Mouse (Mus musculus) liver, adult (tissue): ENCODE data around the gene Plekhm1.

ENCODE experiments used
- GATA4 ChIP-seq: IDR thresholded peaks from 2 replicates; pipeline ENCODE4 v1.6.1; 2014; ENCODE audit warnings: mild to moderate bottlenecking, low read length; ENCODE audit not compliant: insufficient replicate concordance

The Plekhm1 gene

DNA sequence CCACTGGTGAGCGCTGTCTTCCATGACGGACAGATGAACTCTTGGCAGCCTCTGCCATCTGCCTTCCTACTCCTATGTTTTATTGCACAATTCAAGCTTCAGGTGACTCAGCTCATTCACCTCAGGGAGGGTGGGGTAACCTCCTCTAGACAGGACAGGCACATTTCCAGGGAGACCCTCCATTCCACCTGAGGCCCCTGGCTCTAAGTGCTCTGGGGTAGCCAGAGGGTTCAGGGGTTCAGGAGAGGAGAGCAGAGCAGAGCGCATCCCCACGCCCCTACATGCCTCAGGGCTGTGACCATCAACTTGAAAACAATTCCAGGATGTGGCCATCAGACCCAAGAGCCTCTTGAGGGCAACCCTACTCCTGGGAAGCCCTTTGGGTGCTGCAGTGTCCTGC lies 47.0 kb downstream of the Plekhm1 start:
- TF ChIP-seq GATA4, result no peak

DNA sequence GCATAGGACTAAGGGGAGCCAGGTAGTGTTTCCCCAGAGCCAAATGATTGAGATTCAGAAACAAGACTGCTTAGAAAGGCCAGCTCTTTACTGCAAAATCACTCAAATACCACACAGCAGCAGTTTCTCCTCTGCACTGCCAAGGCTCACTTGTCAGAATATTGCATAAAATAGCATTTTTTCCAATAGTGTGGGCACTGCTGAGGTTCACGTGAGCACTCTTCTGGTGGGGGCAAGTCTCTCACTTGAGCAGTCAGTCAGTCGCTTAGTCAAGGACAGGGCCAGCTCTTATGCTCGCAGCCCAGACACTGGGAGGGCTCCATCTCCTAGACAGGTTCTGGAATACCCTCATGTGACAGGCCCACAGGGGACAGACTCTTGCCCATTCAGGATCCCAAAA lies 47.5 kb downstream of the Plekhm1 start:
- TF ChIP-seq GATA4, result no peak

DNA sequence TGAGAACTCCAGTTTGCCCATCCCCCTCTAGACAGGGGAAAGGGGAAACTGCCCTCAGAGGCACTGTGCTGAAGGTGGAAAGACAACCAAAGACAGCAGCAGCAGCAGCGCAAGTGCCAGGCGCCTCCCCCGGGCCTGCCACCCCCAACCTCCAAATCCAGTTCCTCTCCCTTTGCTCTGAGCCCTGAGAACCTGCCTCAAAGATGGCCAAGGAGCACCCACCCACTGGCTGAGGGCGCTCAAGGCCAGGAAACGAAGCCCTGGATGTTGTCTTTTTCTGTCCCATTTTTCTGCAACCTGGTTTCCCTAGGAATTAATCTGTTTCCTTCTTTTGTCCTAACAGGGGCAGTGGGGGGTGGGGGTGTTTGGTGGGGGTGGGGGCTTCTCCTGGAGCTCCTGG lies 48.2 kb downstream of the Plekhm1 start:
- TF ChIP-seq GATA4, result no peak

DNA sequence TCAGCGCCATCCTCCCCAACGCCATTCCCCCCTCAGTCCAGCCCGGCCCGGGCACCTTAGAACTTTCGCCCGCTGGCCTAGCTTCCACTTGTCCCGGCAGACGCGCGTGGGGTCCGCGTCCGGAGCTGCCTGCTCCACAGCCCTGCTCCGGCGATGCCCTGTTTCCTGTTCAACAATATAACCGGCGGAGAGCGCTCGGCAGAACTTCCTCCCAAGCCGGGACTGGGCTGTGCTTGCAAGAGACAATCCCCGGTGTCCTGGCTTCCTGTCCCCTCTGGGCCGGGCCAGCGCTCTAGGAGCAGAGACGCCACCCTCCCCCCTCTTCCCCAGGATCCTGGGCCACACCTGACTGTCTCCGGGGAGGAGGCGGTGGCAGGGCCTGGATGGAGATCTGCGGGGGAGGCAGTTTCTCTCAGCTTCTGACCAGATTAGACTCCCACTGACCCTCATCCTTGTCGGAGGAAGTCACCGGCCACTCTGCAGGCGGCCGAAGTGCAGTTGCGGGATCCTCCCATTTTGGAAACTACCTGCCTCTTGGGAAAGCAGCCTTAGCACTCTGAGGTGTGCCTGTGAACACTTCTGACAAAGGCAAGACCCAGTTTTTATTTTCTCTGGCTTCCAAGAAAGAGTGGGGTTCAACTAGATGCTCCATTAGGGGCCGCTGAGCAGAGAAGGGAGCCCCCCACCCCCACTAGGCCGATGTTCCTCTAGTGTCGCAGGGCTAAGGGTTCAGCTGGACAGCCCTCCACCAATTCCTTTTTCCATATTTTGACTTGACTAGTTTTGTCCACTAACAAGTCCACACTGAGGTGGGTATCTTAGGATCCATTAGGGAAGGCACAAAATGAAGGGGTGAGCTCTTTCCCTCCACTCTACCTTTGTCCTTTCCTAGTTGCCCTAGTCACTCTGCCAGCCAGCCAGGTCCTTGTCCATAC lies 49.0 kb downstream of the Plekhm1 start, which contains the start of gene Arhgap27:
Gene Arhgap27 (minus strand): TSS at position 479 of the 935 bp plus-strand sequence.
- peak; percentile 38; the same call in 1 of the 2 replicates for TF ChIP-seq GATA4

DNA sequence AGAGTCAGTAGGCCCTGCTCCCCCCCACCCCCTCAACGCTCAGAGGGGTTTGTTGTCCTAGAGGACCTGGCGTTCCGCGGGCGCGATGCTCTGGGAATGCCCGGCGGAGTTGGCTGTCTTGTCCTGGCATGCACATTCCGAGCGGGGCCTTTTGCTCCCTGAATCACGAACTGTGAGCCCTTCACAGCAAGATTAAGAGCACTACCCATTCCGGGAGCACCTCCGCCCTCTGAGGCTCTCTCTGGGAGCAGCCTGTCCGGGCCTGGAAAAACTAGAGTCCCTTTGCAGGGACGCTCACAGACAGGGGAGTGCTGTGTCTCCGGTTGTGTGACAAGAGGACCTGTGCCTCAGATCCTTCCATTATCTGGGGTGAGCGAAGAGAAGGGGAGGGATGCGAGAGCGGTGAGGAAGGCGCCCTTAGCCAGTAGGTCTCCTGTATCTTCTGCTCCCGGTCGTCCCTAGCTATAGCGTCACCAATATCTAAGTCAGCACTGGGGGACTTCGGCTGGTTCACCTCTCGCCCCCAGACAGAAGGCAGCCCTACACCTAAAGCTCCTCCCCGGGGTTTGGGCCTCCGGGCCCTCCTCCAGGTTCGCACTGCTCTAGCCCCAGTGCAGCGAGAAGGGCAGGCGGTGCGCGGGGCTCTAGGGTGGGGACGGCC lies 49.8 kb downstream of the Plekhm1 start:
- no peak for TF ChIP-seq GATA4

DNA sequence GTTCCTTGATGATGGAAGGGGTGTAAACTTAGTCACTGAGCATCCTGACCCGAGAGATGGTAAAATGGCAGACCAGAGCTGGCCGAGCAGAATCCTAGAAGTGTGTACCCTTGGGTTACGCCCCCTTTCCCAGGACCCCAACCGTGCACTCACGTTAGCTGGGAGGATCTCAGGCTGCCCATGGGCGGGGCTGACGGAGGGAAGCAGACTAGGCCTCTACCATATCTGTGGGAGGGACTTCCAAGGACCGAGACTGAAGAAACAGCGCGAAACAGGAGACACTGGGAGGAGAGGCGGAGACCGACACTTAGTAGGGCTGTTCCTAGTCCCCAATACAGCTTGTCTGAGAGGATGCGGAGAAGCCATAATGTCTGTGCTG lies 50.4 kb downstream of the Plekhm1 start:
- no peak for TF ChIP-seq GATA4

DNA sequence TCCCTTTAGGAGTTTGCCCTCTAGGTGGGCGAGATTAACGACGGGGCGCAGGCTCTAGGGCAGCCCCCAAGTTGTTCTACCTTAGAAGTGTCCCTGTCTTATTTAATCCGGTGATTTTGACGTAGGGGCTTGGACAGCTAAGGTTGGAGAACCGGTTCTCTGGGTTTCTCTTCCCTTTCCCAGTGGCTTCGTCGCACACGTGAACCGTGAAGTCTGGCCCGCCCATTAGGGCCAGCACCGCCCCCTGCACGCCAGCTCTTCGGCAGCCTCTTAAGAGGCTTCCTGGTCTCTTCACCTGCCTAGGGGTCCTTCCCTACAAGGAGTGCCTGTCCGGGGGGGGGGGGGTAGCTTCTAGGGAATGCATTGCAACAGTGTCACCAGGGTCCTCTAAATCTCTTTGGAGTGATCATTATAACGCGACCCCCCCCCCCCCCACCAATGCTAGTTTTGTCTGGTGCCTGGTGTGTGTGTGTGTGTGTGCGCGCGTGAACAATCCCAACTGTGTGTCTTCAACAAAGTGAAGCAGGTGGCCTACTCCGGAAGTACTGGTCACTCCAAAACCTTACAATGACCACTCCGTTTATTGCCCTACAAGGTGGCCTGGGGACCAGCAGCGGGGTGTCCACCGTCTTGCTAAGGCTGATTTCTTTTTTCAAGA lies 51.0 kb downstream of the Plekhm1 start:
- TF ChIP-seq GATA4, result no peak

DNA sequence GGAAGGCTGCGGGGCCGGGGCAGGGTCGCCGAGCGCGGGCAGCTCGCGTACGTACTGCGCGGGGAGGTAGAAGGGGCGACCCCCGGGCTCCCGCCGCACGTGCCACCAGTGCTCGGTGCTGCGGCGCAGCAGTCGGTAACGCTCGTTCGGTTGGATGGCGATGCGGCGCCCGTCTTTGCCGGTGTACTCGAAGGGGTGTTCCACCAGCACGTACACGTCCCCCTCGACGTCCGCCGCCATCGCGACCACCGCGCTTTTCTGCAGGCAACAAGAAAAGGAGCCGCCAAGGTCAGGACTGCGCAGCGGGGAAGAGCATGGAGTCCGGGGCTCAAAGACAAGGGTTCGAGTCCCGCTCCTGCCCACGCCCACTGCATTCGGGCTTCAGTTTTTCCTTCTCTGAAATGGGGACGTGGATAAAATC lies 51.8 kb downstream of the Plekhm1 start:
- no peak for TF ChIP-seq GATA4

DNA sequence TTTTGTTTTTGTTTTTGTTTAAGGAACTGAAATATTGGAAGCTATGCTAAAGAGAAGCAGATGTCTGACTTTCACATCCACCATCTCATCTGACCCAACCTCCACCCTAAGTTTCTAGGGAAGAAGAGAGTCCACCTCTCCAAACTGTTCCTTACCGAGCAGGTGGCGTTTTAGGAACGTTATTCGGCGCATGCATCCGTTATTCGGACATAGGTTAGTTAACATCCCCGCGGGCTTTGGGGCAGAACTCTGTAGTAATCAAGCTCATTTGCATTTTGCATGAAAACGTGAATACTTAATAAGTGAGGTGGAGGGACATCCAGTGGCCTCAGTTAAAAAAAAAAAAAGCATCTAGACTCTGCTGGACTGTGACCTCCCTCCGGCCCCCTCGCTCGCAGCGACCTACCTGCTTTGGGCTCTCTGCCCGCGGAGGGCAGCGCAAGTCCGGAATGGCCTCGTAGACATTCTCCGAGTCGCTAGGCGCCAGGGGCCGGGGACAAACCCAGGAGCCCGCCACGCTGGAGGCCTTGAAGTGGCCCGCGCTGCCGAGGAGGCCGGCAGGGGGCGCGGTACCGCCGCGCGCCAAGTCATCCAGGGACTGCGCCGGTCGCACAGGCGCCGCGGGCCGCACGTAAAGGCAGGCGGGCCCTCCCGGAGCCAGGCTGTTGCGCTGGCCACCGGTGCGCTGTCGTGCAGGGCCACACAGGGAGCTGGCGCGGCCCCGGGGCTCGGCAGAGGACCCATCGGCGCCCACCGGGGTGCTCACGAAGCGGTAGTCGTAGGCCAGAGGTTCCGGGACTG lies 52.4 kb downstream of the Plekhm1 start:
- TF ChIP-seq GATA4, result no peak

DNA sequence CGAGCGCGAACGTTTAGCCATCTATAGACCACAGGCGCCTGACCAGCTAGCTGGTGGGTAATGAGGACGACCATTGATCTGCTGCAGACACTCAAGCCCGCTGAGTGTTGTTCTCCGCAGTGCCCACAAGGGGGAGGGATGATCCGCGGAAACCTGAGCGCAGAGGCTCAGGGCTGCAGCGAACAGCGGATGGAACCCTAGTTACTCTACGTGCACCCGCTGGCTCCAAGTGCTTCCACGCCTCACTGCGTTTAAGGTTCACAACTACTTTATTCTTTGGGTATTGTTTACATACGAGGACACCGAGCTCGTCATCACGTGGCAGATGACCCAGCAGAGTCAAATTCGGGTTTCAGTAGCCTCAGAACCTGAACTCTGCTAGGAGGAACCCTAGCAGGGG lies 53.4 kb downstream of the Plekhm1 start:
- no peak for TF ChIP-seq GATA4

DNA sequence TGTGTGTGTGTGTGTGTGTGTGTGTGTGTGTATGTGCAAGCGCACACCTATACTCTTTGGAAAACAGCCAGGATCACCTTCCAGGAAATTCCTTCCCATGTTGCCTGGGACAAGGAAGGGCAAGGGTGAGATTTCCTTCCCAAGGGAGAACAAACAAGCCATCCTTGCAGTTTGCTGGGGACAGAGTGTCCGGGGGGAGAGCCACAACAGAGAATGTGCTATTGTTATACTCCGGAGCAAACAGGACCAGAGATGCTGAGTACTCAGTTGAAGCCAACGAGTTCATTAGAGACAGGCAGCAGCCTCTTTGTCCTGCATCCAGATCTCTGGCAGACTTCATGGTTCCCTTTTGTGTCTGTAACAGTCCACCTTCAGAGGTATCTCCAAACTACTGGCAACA lies 54.2 kb downstream of the Plekhm1 start:
- no peak for TF ChIP-seq GATA4

DNA sequence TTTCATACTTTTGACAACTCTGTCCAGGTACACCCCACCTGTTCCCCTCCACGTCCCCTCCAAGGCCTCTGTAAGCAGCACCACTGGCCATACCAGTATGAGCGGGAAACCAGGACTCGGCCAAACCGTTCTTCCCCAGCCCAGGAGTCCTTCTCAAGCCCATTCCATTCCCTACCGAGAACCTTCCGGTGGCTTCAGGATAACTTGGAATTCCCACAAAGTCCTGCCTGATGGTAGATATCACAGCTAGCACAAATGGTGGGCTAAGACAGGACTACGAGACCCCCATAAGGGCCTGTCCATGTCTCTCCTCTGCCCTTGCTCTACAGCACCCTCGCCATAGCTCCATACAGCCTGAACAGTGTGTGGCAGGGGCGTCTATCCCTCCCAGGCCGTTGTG lies 54.8 kb downstream of the Plekhm1 start:
- TF ChIP-seq GATA4, result no peak

DNA sequence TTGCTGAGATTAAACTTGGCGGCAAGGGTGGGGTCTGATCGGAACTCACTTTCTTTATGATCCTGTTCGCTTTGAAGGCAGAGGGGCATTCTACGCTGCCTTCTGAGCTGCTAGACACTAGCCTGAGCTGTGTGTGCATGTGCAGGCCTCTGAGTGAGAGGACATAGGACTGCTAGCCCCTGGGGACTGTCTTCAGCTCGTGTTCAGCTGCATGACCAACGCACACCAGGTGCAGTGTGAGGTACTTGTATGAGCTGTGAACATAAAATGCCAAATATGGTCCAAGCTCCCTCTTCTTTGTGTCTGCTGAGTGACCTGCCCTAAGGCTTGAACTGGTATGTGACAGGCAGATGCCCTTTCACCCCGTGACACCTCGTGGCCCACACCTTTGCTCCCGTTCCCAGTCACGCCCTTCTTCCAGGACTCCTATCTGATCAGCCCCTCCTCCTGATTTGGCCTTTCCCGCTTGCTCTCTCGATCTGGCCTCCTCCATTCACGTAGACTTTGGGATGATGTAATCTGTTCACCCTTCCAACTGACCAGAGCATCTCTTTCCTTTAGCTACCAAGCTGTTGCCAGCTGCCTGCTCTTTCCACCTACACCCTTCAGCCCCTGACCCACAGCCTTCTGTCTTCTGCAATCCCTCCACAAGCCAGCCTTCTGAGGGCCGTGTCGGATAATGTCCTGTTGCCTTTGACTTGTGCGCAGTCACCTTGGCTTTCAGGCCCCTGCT lies 55.4 kb downstream of the Plekhm1 start:
- TF ChIP-seq GATA4, result no peak

DNA sequence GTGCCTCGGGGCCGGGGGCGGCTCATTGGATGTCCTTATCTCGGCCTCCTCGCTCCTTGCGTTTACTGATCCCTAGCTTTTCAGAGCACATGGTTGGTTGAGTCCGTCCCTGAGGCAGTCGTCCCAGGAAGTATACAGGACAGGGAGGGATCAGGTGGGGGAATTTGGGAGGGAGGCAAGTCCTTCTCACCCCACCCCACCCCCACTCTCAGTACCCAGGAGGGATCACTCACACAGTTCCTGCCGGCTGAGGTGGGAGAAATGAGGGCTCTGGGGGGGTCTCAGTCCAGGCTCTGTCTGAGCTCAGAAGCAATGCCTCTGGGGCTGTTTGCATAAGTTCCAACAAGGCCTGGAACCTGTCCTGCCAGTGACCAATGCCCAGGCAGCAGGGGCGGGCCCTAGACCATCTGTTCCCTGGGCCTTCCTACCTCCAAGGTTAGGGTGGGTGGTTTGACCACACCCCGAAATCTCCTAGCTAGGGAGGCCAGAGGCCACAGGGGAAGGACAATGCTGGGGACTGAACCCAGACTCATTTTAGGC lies 56.4 kb downstream of the Plekhm1 start:
- no peak for TF ChIP-seq GATA4

DNA sequence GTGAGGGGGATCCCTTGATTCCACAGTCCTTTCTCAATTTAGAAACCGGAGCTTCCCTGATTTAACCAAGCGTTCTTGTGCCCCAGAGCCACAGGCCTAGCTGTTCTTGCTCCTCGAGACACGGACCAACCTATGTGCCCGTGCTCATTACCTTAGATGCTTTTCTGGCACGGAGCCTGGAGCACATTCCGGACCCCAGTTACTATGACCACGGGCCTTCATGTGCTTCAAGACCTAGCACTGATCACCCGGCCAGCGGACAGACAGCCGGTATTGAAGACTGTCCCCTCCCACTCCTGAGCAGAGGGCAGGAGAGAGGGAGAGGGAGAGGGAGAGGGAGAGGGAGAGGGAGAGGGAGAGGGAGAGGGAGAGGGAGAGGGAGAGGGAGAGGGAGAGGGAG lies 57.2 kb downstream of the Plekhm1 start:
- no peak for TF ChIP-seq GATA4

DNA sequence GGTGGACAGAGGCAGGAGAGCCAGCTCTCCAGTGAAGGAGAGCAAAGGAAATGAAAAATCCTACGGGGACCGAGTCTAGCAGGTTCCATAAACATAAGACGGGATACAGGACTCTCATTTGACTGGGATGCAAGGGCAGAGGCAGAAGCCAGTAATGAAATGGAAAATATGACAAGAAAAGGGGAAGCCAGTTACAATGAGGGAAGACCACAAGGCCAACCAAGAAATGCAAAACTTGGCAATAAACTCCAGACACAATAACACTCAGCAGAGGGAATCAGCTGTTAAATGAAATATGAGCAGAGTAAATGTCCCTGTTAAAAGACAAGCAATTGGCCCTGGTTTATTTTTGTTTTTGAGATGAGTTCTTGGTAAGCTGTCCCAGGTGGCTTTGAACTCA lies 58.5 kb downstream of the Plekhm1 start:
- no peak for TF ChIP-seq GATA4
